In genomic region chr3:143509531-143509930, GRCm38 (mm10) we compare ENCODE assay signal across 16 mouse cellular contexts.
DNase-seq lines count a peak whose midpoint lies in the region; ATAC-seq and TF ChIP-seq lines count a peak whose summit lies in the region.
"Had no signal": no experiment of that assay in that cellular context is flagged by ENCODE, and none has a peak within 500 bp of the region (broad histone marks: within the 10 kb centered on the region; RNA-seq: fewer than 3 reads in every experiment).

No protein-coding gene starts in this region.

- peak; percentile 34; the same call in 1 of the 2 replicates for ATAC-seq in liver, embryonic 13.5 days (ENCODE audit: low read depth)
- ATAC-seq: forebrain, embryonic 13.5 days had no signal

- intact Hi-C loops in left cerebral cortex, adult 2 months (cut with DNase I), result loop anchor here (2.0 to 10.0 kb wide), 6 partner anchors 69 to 885 kb away; no protein-coding TSS in a partner anchor
- intact Hi-C loops in left cerebral cortex, postnatal 10 days (cut with DNase I), result no loop called here

- peak; percentile 35 for DNase-seq in embryo, embryonic 10 days (ENCODE audit: low spot score)
- no peak for DNase-seq in embryo, embryonic 11 days
- DNase-seq in left cerebral cortex, adult 2 months (ENCODE audit: extremely low spot score in 1 of 2, low spot score in 2 of 2), result no peak
- no peak for DNase-seq in left cerebral cortex, postnatal 10 days (ENCODE audit: extremely low spot score in 1 of 2, low spot score in 2 of 2)
- DNase-seq in embryo, embryonic 9.5 days (ENCODE audit: extremely low spot score), result peak; percentile 14
- DNase-seq in liver, embryonic 13.5 days, result peak; percentile 1
- no peak for DNase-seq in layer of hippocampus, postnatal 10 days (ENCODE audit: low spot score in 2 of 2)
- DNase-seq in layer of hippocampus, adult 11-12 months (ENCODE audit: low spot score), result no peak
- DNase-seq: cerebellum, postnatal 14 days; kidney, postnatal 10 days; retina, postnatal 1 day; thymus, postnatal 14 days had no signal

- H3K36me3 ChIP-seq in liver, embryonic 13.5 days, result no peaks in the 10 kb centered on the region
- H3K36me3 ChIP-seq: midbrain, embryonic 10.5 days; neural tube, embryonic 13.5 days had no signal

- H3K27me3 ChIP-seq in liver, embryonic 13.5 days, result no peaks in the 10 kb centered on the region
- H3K27me3 ChIP-seq: CH12.LX; forebrain, embryonic 13.5 days; neural tube, embryonic 13.5 days had no signal

- H3K4me2 ChIP-seq in liver, embryonic 13.5 days, result no peak overlapping the region
- H3K4me2 ChIP-seq: forebrain, embryonic 13.5 days; neural tube, embryonic 13.5 days had no signal

- H3K9ac ChIP-seq in liver, embryonic 13.5 days, result no peak overlapping the region
- H3K9ac ChIP-seq: forebrain, embryonic 13.5 days; neural tube, embryonic 13.5 days had no signal

- WGBS in liver, embryonic 13.5 days (ENCODE audit: insufficient replicate concordance), result 29% methylated on average over 5 of the region's 5 CpGs

- H3K27ac ChIP-seq in left cerebral cortex, adult 2 months, result peak overlapping the region; percentile 69
- H3K27ac ChIP-seq in liver, embryonic 13.5 days, result no peak overlapping the region
- H3K27ac ChIP-seq: forebrain, embryonic 13.5 days; midbrain, embryonic 10.5 days; neural tube, embryonic 13.5 days had no signal

- H3K4me3 ChIP-seq in left cerebral cortex, adult 2 months, result no peak overlapping the region
- no peak overlapping the region for H3K4me3 ChIP-seq in liver, embryonic 13.5 days (replicated peaks)
- H3K4me3 ChIP-seq: forebrain, embryonic 13.5 days; midbrain, embryonic 10.5 days; neural tube, embryonic 13.5 days had no signal

- H3K9me3 ChIP-seq in liver, embryonic 13.5 days (replicated peaks), result no peaks in the 10 kb centered on the region
- H3K9me3 ChIP-seq: forebrain, embryonic 13.5 days; midbrain, embryonic 10.5 days; neural tube, embryonic 13.5 days had no signal

- no peaks in the 10 kb centered on the region for H3K4me1 ChIP-seq in liver, embryonic 13.5 days (replicated peaks)
- H3K4me1 ChIP-seq: midbrain, embryonic 10.5 days; neural tube, embryonic 13.5 days had no signal

- TF ChIP-seq CTCF in left cerebral cortex, adult 2 months (IDR thresholded peaks at IDR 0.05), result no peak

Comparison
In these comparisons a context has a peak if more than half of its experiments do, and no peak if none do; other contexts are left out.
1. DNase-seq: peak in embryo, embryonic 10 days (single experiment), embryo, embryonic 9.5 days (single experiment) and liver, embryonic 13.5 days (single experiment); none in embryo, embryonic 11 days (single experiment), left cerebral cortex, adult 2 months (0 of 2), left cerebral cortex, postnatal 10 days (0 of 2), layer of hippocampus, postnatal 10 days (0 of 2) and layer of hippocampus, adult 11-12 months (single experiment).